Mouse (Mus musculus): ENCODE results near the gene Tfdp1.

GRCm38 (mm10) chr8:13419111-13419639, 80.6 kb downstream of the Tfdp1 start:
- TF ChIP-seq POLR2A (IDR thresholded peaks at IDR 0.05; ENCODE audit: insufficient read depth, low read depth, low read length), result no peak
- no peak for TF ChIP-seq CTCF (IDR thresholded peaks at IDR 0.05)
- no peak for TF ChIP-seq EP300 (IDR thresholded peaks at IDR 0.05; ENCODE audit: insufficient read depth, low read depth, low read length)
